Mouse (Mus musculus) liver, postnatal 0 days (tissue): ENCODE data around the gene Epn2. TPM values are rescaled to one million over a fixed set of nuclear protein-coding genes. Genes with fewer than 3 reads are reported as not detected.

Source experiments
- ATAC-seq: fragments of 200-750 bp; cut with Nextera tagmentation; 2 replicates; pipeline ENCODE4 v1.8.0; 2017; ENCODE audit warnings: mild to moderate bottlenecking, moderate library complexity
- DNase-seq: peaks from one replicate; pipeline ENCODE4 v3.0.0-alpha.2; 2016
- H3K27ac ChIP-seq: fragments of 300-500 bp; sonication (generic); 2 replicates; pipeline ENCODE4 v1.5.1; 2014; ENCODE audit warnings: antibody characterized with exemption, moderate library complexity, mild to moderate bottlenecking, low read depth
- H3K27me3 ChIP-seq: fragments of 300-500 bp; sonication (generic); 2 replicates; pipeline ENCODE4 v1.6.1; 2014; ENCODE audit warnings: low read length, control low read depth, mixed read lengths; ENCODE audit not compliant: insufficient read depth
- H3K36me3 ChIP-seq: fragments of 300-500 bp; sonication (generic); replicated peaks from 2 replicates; pipeline ENCODE4 v1.6.1; 2014; ENCODE audit warnings: mild to moderate bottlenecking, control low read depth, low read length, moderate library complexity, mixed read lengths; ENCODE audit not compliant: insufficient read depth
- H3K4me1 ChIP-seq: fragments of 300-500 bp; sonication (generic); 2 replicates; pipeline ENCODE4 v1.6.1; 2014; ENCODE audit warnings: antibody characterized with exemption, mild to moderate bottlenecking, control low read depth; ENCODE audit not compliant: insufficient read depth
- H3K4me2 ChIP-seq: fragments of 300-500 bp; sonication (generic); 2 replicates; pipeline ENCODE4 v1.6.1; 2014; ENCODE audit warnings: low read depth, mild to moderate bottlenecking, low read length, moderate library complexity, mixed read lengths
- H3K4me3 ChIP-seq: fragments of 300-500 bp; sonication (generic); 2 replicates; pipeline ENCODE4 v1.5.1; 2014; ENCODE audit warnings: low read depth, low read length
- H3K9ac ChIP-seq: fragments of 300-500 bp; sonication (generic); replicated peaks from 2 replicates; pipeline ENCODE4 v1.6.1; 2014; ENCODE audit warnings: mild to moderate bottlenecking, moderate library complexity
- H3K9me3 ChIP-seq: fragments of 300-500 bp; sonication (generic); 2 replicates; pipeline ENCODE4 v1.6.1; 2016; ENCODE audit warnings: mild to moderate bottlenecking, control low read depth, low read length, mixed read lengths
- CTCF ChIP-seq: sonication (generic); IDR thresholded peaks from 2 replicates; pipeline ENCODE4 v1.5.1; 2016; ENCODE audit warnings: antibody characterized with exemption, low read depth
- EP300 ChIP-seq: IDR thresholded peaks from 2 replicates; pipeline ENCODE4 v1.6.1; 2016; ENCODE audit warnings: antibody characterized with exemption, low read depth, mild to moderate bottlenecking
- WGBS: fragments of 180-500 bp; shearing (Covaris S2); extraction: QIAGEN DNeasy Blood & Tissue Kit; methylation state at CpG from one replicate; pipeline ENCODE4 v1.1.7; 2014; ENCODE audit not compliant: insufficient replicate concordance; 5-methylcytosine and 5-hydroxymethylcytosine counted together
- polyA plus RNA-seq: library from polyadenylated mRNA; unstranded; fragments of >200 nt; fragmentation: Nextera tagmentation; extraction: Ambion mirVana; gene quantifications from 2 replicates; pipeline ENCODE4 v1.2.1, GENCODE M21; 2015

The Epn2 gene
- polyA plus RNA-seq, 1 experiment from 2014 or later, result 3.1 TPM

DNA sequence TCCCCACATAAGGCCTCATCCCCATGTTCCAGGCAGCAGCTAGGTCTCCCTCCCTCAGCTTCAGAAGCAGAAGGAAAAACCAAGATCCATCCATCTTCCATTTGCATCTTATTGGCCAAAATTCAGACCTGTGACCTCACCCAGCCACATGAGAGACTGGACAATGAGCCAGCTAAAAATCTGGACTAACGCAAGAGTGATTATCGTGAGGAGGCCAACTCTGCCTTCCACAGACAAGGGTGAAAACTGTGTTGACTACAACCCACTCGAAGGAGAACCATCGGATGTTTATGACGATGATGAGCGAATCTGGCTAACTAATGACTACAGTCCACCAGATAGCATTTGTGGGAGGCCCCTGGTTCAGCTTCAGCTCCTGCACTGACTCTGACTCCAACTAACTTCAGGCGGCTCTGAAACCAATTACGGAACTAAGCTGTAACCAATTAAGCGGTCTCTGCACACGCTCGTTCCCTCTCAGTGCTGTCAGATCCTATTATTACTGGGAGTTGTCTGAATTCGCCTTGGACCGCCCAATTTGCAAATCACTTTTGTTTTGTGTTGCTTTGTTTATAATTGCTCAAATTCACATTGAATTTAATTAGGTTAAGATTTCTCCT lies 96.2 kb downstream of the Epn2 start:
- Histone ChIP-seq H3K27me3 (no peaks in the 10 kb centered on the region), H3K4me3 (no peak overlapping the region), H3K4me1 (no peaks in the 10 kb centered on the region), H3K4me2 (no peak overlapping the region), H3K36me3 (no peaks in the 10 kb centered on the region), H3K9ac (no peak overlapping the region), H3K9me3 (no peaks in the 10 kb centered on the region), H3K27ac (no peak overlapping the region)
- TF ChIP-seq CTCF (no peak), EP300 (no peak)
- ATAC-seq, result no peak
- WGBS, result 84% methylated on average over 13 of the region's 13 CpGs
- no peak for DNase-seq

- Histone ChIP-seq H3K9ac (no peak overlapping the region), H3K9me3 (no peaks in the 10 kb centered on the region), H3K27me3 (no peaks in the 10 kb centered on the region), H3K4me1 (no peaks in the 10 kb centered on the region), H3K27ac (no peak overlapping the region), H3K4me3 (no peak overlapping the region), H3K36me3 (no peaks in the 10 kb centered on the region), H3K4me2 (no peak overlapping the region)
- DNase-seq (no peak), ATAC-seq (no peak)
- WGBS, result 59% methylated on average over 9 of the region's 9 CpGs
- TF ChIP-seq CTCF, result no peak
- TF ChIP-seq EP300, result no peak
Measured at GRCm38 (mm10) chr11:61481239-61482090, 98.0 kb downstream of the Epn2 start.

- H3K4me3 ChIP-seq, result no peak overlapping the region
- ATAC-seq, result no peak
- H3K4me2 ChIP-seq, result no peak overlapping the region
- no peaks in the 10 kb centered on the region for H3K27me3 ChIP-seq
- TF ChIP-seq CTCF (no peak), EP300 (no peak)
- 65% methylated on average over 4 of the region's 4 CpGs for WGBS
- no peak for DNase-seq
- no peak overlapping the region for H3K27ac ChIP-seq
- no peaks in the 10 kb centered on the region for H3K36me3 ChIP-seq
- no peaks in the 10 kb centered on the region for H3K9me3 ChIP-seq
- H3K9ac ChIP-seq, result no peak overlapping the region
- H3K4me1 ChIP-seq, result no peaks in the 10 kb centered on the region
Measured at GRCm38 (mm10) chr11:61478788-61479187, 100.7 kb downstream of the Epn2 start.

DNA sequence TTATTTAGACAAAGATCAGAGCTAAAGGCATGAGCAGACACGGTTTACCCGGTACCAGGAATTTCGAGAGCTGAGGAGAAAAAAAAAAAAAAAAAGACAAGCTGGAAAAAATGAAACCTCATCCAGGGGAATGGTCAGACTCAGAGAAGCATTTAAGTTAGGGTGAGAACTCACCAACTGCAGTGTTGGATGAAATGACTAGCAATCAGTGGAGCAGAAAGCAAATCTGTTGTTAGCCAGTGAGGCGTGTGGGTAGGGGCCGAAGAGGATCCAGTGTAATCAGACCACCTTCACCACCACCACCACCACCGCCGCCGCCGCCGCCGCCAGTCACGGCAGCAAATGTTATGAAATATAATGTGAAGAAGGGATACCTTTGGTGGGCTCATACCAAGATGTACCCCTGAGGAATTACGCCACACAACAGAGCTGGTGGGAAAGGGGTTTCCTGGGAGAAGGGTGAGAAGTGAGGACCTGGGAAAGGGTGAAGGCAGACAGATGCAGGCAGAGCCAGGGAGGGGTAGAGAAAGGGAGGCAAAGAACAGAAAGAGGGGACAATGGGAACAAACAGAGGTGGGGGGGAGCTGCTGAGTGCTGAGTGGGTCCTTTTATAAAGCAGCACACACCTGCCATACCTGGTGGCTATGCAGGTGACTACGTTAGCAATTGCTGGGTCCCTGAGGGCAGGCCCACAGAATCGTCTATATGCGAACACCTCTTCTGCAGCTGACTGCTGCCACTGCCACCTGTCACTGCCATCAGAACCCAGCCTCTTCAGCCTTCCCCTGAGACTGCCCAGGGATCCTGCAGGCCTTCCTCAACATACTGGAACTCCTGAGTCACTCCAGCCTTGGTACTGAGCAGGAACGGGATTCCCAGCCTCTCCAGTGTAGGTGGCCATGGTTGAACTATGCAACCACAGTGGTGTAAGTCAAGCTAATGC lies 101.7 kb downstream of the Epn2 start:
- no peaks in the 10 kb centered on the region for H3K36me3 ChIP-seq
- H3K27me3 ChIP-seq, result no peaks in the 10 kb centered on the region
- H3K4me1 ChIP-seq, result no peaks in the 10 kb centered on the region
- H3K4me2 ChIP-seq, result no peak overlapping the region
- DNase-seq, result no peak
- TF ChIP-seq CTCF (no peak), EP300 (no peak)
- H3K9me3 ChIP-seq, result no peaks in the 10 kb centered on the region
- 78% methylated on average over 17 of the region's 17 CpGs for whole genome bisulfite sequencing
- no peak overlapping the region for H3K9ac ChIP-seq
- H3K4me3 ChIP-seq, result no peak overlapping the region
- H3K27ac ChIP-seq, result no peak overlapping the region
- ATAC-seq, result no peak

DNA sequence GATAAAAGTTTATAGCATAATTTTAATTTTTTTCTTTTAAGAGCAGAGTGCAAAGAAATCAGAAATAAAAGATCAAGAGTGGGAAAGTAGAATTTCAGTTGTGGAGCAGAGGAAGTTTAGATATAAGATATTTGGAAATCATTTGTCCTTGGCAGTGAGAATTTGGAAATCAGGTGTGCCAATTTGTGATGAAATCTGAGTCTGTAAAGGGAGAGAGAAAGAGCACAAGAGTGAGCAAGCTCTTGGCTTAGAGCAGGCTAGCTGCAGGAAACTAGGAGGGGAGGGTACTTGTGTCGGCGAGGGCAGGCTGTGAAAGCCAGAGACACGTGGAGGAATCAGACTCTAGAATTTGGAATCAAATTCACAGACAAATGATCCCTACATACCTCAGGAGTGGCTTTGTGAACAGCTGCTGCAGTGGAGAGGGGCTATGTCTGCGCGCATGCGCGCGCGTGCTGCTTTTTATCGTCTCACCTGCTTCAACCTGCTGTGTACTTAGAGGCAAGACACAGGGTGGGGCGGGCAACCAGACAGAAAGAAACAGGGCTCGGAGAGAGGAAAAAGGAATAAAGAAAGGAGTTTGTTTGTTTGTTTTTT lies 102.6 kb downstream of the Epn2 start:
- DNase-seq (no peak), ATAC-seq (no peak)
- no peak overlapping the region for H3K9ac ChIP-seq
- no peaks in the 10 kb centered on the region for H3K9me3 ChIP-seq
- H3K27ac ChIP-seq, result no peak overlapping the region
- H3K4me3 ChIP-seq, result no peak overlapping the region
- WGBS, result 48% methylated on average over 12 of the region's 12 CpGs
- TF ChIP-seq CTCF, result no peak
- no peak for TF ChIP-seq EP300
- no peaks in the 10 kb centered on the region for H3K4me1 ChIP-seq
- H3K36me3 ChIP-seq, result no peaks in the 10 kb centered on the region
- no peak overlapping the region for H3K4me2 ChIP-seq
- H3K27me3 ChIP-seq, result no peaks in the 10 kb centered on the region
